Mouse (Mus musculus): Measurements from ENCODE around the gene Ltbr. TPM values are rescaled to one million over a fixed set of nuclear protein-coding genes. Genes with fewer than 3 reads are reported as not detected.

Ltbr gene
- total and polyA plus RNA-seq, 2 experiments from 2014 or later: 18.1 to 34.4 TPM

GRCm38 (mm10) chr6:125346029-125346428 is 32.3 kb upstream of the Ltbr start:
- no peak for TF ChIP-seq CTCF (IDR thresholded peaks at IDR 0.05; ENCODE audit: low read depth)
- ATAC-seq (no peak), DNase-seq (ENCODE audit: low spot score) (no peak)
- Histone ChIP-seq H3K9me3 (ENCODE audit: low read length) (no peaks in the 10 kb centered on the region), H3K27ac (no peak overlapping the region), H3K36me3 (ENCODE audit: insufficient read depth, low read length) (no peaks in the 10 kb centered on the region), H3K9ac (replicated peaks; ENCODE audit: low read length) (no peak overlapping the region), H3K27me3 (ENCODE audit: insufficient read depth, low read length) (no peaks in the 10 kb centered on the region), H3K4me2 (ENCODE audit: low read depth, low read length) (no peak overlapping the region), H3K4me1 (ENCODE audit: insufficient read depth, low read length) (no peaks in the 10 kb centered on the region), H3K4me3 (ENCODE audit: low read length) (no peak overlapping the region)
- 65% methylated on average over 2 of the region's 2 CpGs for WGBS

GRCm38 (mm10) chr6:125345625-125346024 is 31.9 kb upstream of the Ltbr start:
- Histone ChIP-seq H3K9ac (replicated peaks; ENCODE audit: low read length) (no peak overlapping the region), H3K9me3 (ENCODE audit: low read length) (no peaks in the 10 kb centered on the region), H3K36me3 (ENCODE audit: insufficient read depth, low read length) (no peaks in the 10 kb centered on the region), H3K4me2 (ENCODE audit: low read depth, low read length) (no peak overlapping the region), H3K27ac (no peak overlapping the region), H3K4me1 (ENCODE audit: insufficient read depth, low read length) (no peaks in the 10 kb centered on the region), H3K27me3 (ENCODE audit: insufficient read depth, low read length) (no peaks in the 10 kb centered on the region), H3K4me3 (ENCODE audit: low read length) (no peak overlapping the region)
- ATAC-seq (no peak), DNase-seq (ENCODE audit: low spot score) (no peak)
- TF ChIP-seq CTCF (IDR thresholded peaks at IDR 0.05; ENCODE audit: low read depth): no peak
- 79% methylated on average over 1 of the region's 1 CpGs for WGBS

GRCm38 (mm10) chr6:125344866-125345265 is 31.2 kb upstream of the Ltbr start:
- Histone ChIP-seq H3K4me1 (ENCODE audit: insufficient read depth, low read length) (no peaks in the 10 kb centered on the region), H3K4me2 (ENCODE audit: low read depth, low read length) (no peak overlapping the region), H3K27me3 (ENCODE audit: insufficient read depth, low read length) (no peaks in the 10 kb centered on the region), H3K27ac (no peak overlapping the region), H3K9me3 (ENCODE audit: low read length) (no peaks in the 10 kb centered on the region), H3K36me3 (ENCODE audit: insufficient read depth, low read length) (no peaks in the 10 kb centered on the region), H3K4me3 (ENCODE audit: low read length) (no peak overlapping the region), H3K9ac (replicated peaks; ENCODE audit: low read length) (no peak overlapping the region)
- ATAC-seq (no peak), DNase-seq (ENCODE audit: low spot score) (no peak)
- no peak for TF ChIP-seq CTCF (IDR thresholded peaks at IDR 0.05; ENCODE audit: low read depth)
- 76% methylated on average over 4 of the region's 4 CpGs for WGBS

- no peak for TF ChIP-seq CTCF (IDR thresholded peaks at IDR 0.05; ENCODE audit: low read depth)
- DNase-seq (ENCODE audit: low spot score) (peak; percentile 37), ATAC-seq (no peak)
- Histone ChIP-seq H3K9me3 (ENCODE audit: low read length) (no peaks in the 10 kb centered on the region), H3K27ac (no peak overlapping the region), H3K27me3 (ENCODE audit: insufficient read depth, low read length) (no peaks in the 10 kb centered on the region), H3K4me1 (ENCODE audit: insufficient read depth, low read length) (no peaks in the 10 kb centered on the region), H3K4me3 (ENCODE audit: low read length) (no peak overlapping the region), H3K4me2 (ENCODE audit: low read depth, low read length) (no peak overlapping the region), H3K36me3 (ENCODE audit: insufficient read depth, low read length) (no peaks in the 10 kb centered on the region), H3K9ac (replicated peaks; ENCODE audit: low read length) (no peak overlapping the region)
- 35% methylated on average over 8 of the region's 8 CpGs for WGBS
These were observed 30.4 kb upstream of the Ltbr start for GRCm38 (mm10) chr6:125344084-125344483.

- WGBS: 45% methylated on average over 3 of the region's 3 CpGs
- DNase-seq (ENCODE audit: low spot score): no peak
- no peak overlapping the region for H3K9ac ChIP-seq (replicated peaks; ENCODE audit: low read length)
- no peaks in the 10 kb centered on the region for H3K27me3 ChIP-seq (ENCODE audit: insufficient read depth, low read length)
- no peaks in the 10 kb centered on the region for H3K4me1 ChIP-seq (ENCODE audit: insufficient read depth, low read length)
- no peaks in the 10 kb centered on the region for H3K9me3 ChIP-seq (ENCODE audit: low read length)
- no peak for TF ChIP-seq CTCF (IDR thresholded peaks at IDR 0.05; ENCODE audit: low read depth)
- H3K27ac ChIP-seq: no peak overlapping the region
- no peak overlapping the region for H3K4me3 ChIP-seq (ENCODE audit: low read length)
- H3K36me3 ChIP-seq (ENCODE audit: insufficient read depth, low read length): no peaks in the 10 kb centered on the region
- no peak overlapping the region for H3K4me2 ChIP-seq (ENCODE audit: low read depth, low read length)
- no peak for ATAC-seq
These were observed 28.5 kb upstream of the Ltbr start for GRCm38 (mm10) chr6:125342198-125342597.

GRCm38 (mm10) chr6:125340244-125340643 is 26.6 kb upstream of the Ltbr start:
- Histone ChIP-seq H3K9me3 (ENCODE audit: low read length) (no peaks in the 10 kb centered on the region), H3K4me3 (ENCODE audit: low read length) (no peak overlapping the region), H3K27ac (no peak overlapping the region), H3K9ac (replicated peaks; ENCODE audit: low read length) (no peak overlapping the region), H3K36me3 (ENCODE audit: insufficient read depth, low read length) (no peaks in the 10 kb centered on the region), H3K4me2 (ENCODE audit: low read depth, low read length) (no peak overlapping the region), H3K27me3 (ENCODE audit: insufficient read depth, low read length) (no peaks in the 10 kb centered on the region), H3K4me1 (ENCODE audit: insufficient read depth, low read length) (no peaks in the 10 kb centered on the region)
- DNase-seq (ENCODE audit: low spot score): no peak
- WGBS: 73% methylated on average over 5 of the region's 5 CpGs
- ATAC-seq: no peak
- TF ChIP-seq CTCF (IDR thresholded peaks at IDR 0.05; ENCODE audit: low read depth): no peak

GRCm38 (mm10) chr6:125338791-125339660 is 25.3 kb upstream of the Ltbr start:
- Histone ChIP-seq H3K4me1 (ENCODE audit: insufficient read depth, low read length) (no peaks in the 10 kb centered on the region), H3K4me2 (ENCODE audit: low read depth, low read length) (no peak overlapping the region), H3K27me3 (ENCODE audit: insufficient read depth, low read length) (no peaks in the 10 kb centered on the region), H3K9ac (replicated peaks; ENCODE audit: low read length) (no peak overlapping the region), H3K36me3 (ENCODE audit: insufficient read depth, low read length) (no peaks in the 10 kb centered on the region), H3K4me3 (ENCODE audit: low read length) (no peak overlapping the region), H3K27ac (no peak overlapping the region), H3K9me3 (ENCODE audit: low read length) (no peaks in the 10 kb centered on the region)
- TF ChIP-seq CTCF (IDR thresholded peaks at IDR 0.05; ENCODE audit: low read depth): no peak
- WGBS: 69% methylated on average over 9 of the region's 9 CpGs
- ATAC-seq (no peak), DNase-seq (ENCODE audit: low spot score) (no peak)
